ENCODE assay signal across 8 mouse cellular contexts in genomic region chr16:35982902-35983516, GRCm38 (mm10). TPM values are rescaled to one million over a fixed set of nuclear protein-coding genes. Genes with fewer than 3 reads are reported as not detected.
DNase-seq lines count a peak whose midpoint lies in the region; ATAC-seq lines count a peak whose summit lies in the region.

No protein-coding gene starts in this region.

- peak; percentile 78 for ATAC-seq in inflammation-experienced regulatory T-cells, adult 6 months
- peak; percentile 80 for ATAC-seq in megakaryocyte-erythroid progenitor cell, adult 5-6 weeks (replicated peaks; ENCODE audit: low FRiP score, low TSS enrichment, poor library complexity, severe bottlenecking)

- peak; percentile 92 for DNase-seq in adipocyte (ENCODE audit: low spot score)
- peak; percentile 92 for DNase-seq in embryo, embryonic 10 days (ENCODE audit: low spot score)
- peak; percentile 91 for DNase-seq in gastrocnemius, postnatal 14 days
- DNase-seq in left cerebral cortex, postnatal 10 days (ENCODE audit: extremely low spot score in 1 of 2, low spot score in 2 of 2), result peak; percentile 82 to 95
- DNase-seq in right cerebral cortex, postnatal 25 days, result peak; percentile 95
- peak; percentile 89 to 92 for DNase-seq in urinary bladder, postnatal 4 days (ENCODE audit: low spot score in 2 of 2)

- intact Hi-C loops in gastrocnemius, postnatal 14 days (cut with DNase I; ENCODE audit: low total_unique reads), result no loop called here
- intact Hi-C loops in left cerebral cortex, postnatal 10 days (cut with DNase I), result no loop called here

RNA-seq across cellular contexts. Expression of gene Kpna1, which starts 4.5 kb away (rescaled TPM):
- 100 to 1,000 TPM in 1 of 2 experiments, 10 to 100 TPM in 1; 96.7 to 118 TPM for total RNA-seq in gastrocnemius, postnatal 14 days (2021)
- 10 to 100 TPM; 39.8 to 41.2 (median 40.9) TPM for polyA plus RNA-seq in inflammation-experienced regulatory T-cells, adult 6 months (2017; shearing (Covaris generic))
- total RNA-seq in left cerebral cortex, postnatal 10 days (2021), result 100 to 1,000 TPM in 1 of 2 experiments, 10 to 100 TPM in 1; 92.4 to 104 TPM
- total RNA-seq in megakaryocyte-erythroid progenitor cell, adult 5-6 weeks (2014; fragmentation: Nextera tagmentation), result 50.3 and 58.3 TPM in 2 replicates
- total RNA-seq in megakaryocyte-erythroid progenitor cell, adult 5-6 weeks (2017), result 52.8 and 55.5 TPM in 2 replicates

RNA-seq across cellular contexts. Expression of gene Dtx3l, which starts 44.1 kb away (rescaled TPM):
- 1 to 10 TPM; 4.5 to 4.9 TPM for total RNA-seq in gastrocnemius, postnatal 14 days (2021)
- 10 to 100 TPM; 47.2 to 59.8 (median 52.9) TPM for polyA plus RNA-seq in inflammation-experienced regulatory T-cells, adult 6 months (2017; shearing (Covaris generic))
- total RNA-seq in left cerebral cortex, postnatal 10 days (2021), result 1 to 10 TPM; 1.8 to 2.1 TPM
- total RNA-seq in megakaryocyte-erythroid progenitor cell, adult 5-6 weeks (2014; fragmentation: Nextera tagmentation), result 15.8 and 19.4 TPM in 2 replicates
- total RNA-seq in megakaryocyte-erythroid progenitor cell, adult 5-6 weeks (2017), result 22.1 and 23.0 TPM in 2 replicates

RNA-seq across cellular contexts. Expression of gene Parp9, which starts 44.7 kb away (rescaled TPM):
- total RNA-seq in gastrocnemius, postnatal 14 days (2021), result 1 to 10 TPM; 5.2 to 5.5 TPM
- 10 to 100 TPM; 62.4 to 76.7 (median 76.5) TPM for polyA plus RNA-seq in inflammation-experienced regulatory T-cells, adult 6 months (2017; shearing (Covaris generic))
- total RNA-seq in left cerebral cortex, postnatal 10 days (2021), result 1 to 10 TPM; 1.7 to 2.9 TPM
- 14.8 and 18.1 TPM in 2 replicates for total RNA-seq in megakaryocyte-erythroid progenitor cell, adult 5-6 weeks (2014; fragmentation: Nextera tagmentation)
- 28.3 and 40.9 TPM in 2 replicates for total RNA-seq in megakaryocyte-erythroid progenitor cell, adult 5-6 weeks (2017)

RNA-seq across cellular contexts. Expression of gene Wdr5b, which starts 58.0 kb away (rescaled TPM):
- 1 to 10 TPM; 2.1 to 2.3 TPM for total RNA-seq in gastrocnemius, postnatal 14 days (2021)
- 1 to 10 TPM; 7.2 to 9.7 (median 7.3) TPM for polyA plus RNA-seq in inflammation-experienced regulatory T-cells, adult 6 months (2017; shearing (Covaris generic))
- 1 to 10 TPM; 4.7 to 5.7 TPM for total RNA-seq in left cerebral cortex, postnatal 10 days (2021)
- 6.6 and 8.3 TPM in 2 replicates for total RNA-seq in megakaryocyte-erythroid progenitor cell, adult 5-6 weeks (2014; fragmentation: Nextera tagmentation)
- total RNA-seq in megakaryocyte-erythroid progenitor cell, adult 5-6 weeks (2017), result 9.2 and 9.3 TPM in 2 replicates

Comparison
In these comparisons a context has a peak if more than half of its experiments do, and no peak if none do; other contexts are left out.
1. Peak in every context shown above with its lines: DNase-seq and ATAC-seq.